Mouse (Mus musculus) E14TG2a.4 (cell line): ENCODE measurements around the gene Ttll3.
A peak's percentile ranks its signal among the peaks of the same experiment; 100 is the strongest.

Source experiments
- H3K27me3 ChIP-seq: 2 replicates; pipeline ENCODE4 v1.6.1; 2014; ENCODE audit warnings: low read length, control low read depth; ENCODE audit not compliant: insufficient read depth
- H3K36me3 ChIP-seq: 2 replicates; pipeline ENCODE4 v1.6.1; 2014; ENCODE audit warnings: low read length, control low read depth; ENCODE audit not compliant: insufficient read depth
- H3K4me1 ChIP-seq: replicated peaks from 2 replicates; pipeline ENCODE4 v1.6.1; 2014; ENCODE audit warnings: low read depth, low read length, control low read depth
- H3K4me3 ChIP-seq: replicated peaks from 2 replicates; pipeline ENCODE4 v1.5.1; 2014; ENCODE audit warnings: mild to moderate bottlenecking, low read length
- H3K9me3 ChIP-seq: 2 replicates; pipeline ENCODE4 v1.6.1; 2014; ENCODE audit warnings: low read length, control low read depth
- CTCF ChIP-seq: conservative IDR thresholded peaks from 2 replicates; pipeline ENCODE4 v1.5.1; 2014; ENCODE audit warnings: low read length
- NANOG ChIP-seq: IDR thresholded peaks from 2 replicates; pipeline ENCODE4 v1.6.1; 2014; ENCODE audit warnings: borderline replicate concordance, low read length, mixed read lengths
- POU5F1 ChIP-seq: IDR thresholded peaks from 2 replicates; pipeline ENCODE4 v1.6.1; 2014; ENCODE audit warnings: low read length, borderline replicate concordance

Gene Ttll3

GRCm38 (mm10) chr6:113402094-113402493, 13.0 kb downstream of the Ttll3 start:
- H3K27me3 ChIP-seq = no peaks in the 10 kb centered on the region
- no peak overlapping the region for H3K4me3 ChIP-seq
- no peaks in the 10 kb centered on the region for H3K9me3 ChIP-seq
- TF ChIP-seq POU5F1 = no peak
- TF ChIP-seq CTCF = no peak
- TF ChIP-seq NANOG = no peak
- H3K36me3 ChIP-seq = peaks cover 13% of the 10 kb centered on the region
- H3K4me1 ChIP-seq = peaks cover 76% of the 10 kb centered on the region

GRCm38 (mm10) chr6:113404649-113405448, 15.8 kb downstream of the Ttll3 start:
- no peaks in the 10 kb centered on the region for H3K27me3 ChIP-seq
- peaks cover 16% of the 10 kb centered on the region; the same call in 1 of the 2 replicates for H3K36me3 ChIP-seq
- H3K9me3 ChIP-seq = no peaks in the 10 kb centered on the region
- no peak overlapping the region for H3K4me3 ChIP-seq
- H3K4me1 ChIP-seq = peaks cover 80% of the 10 kb centered on the region
- TF ChIP-seq CTCF = no peak
- no peak for TF ChIP-seq NANOG
- no peak for TF ChIP-seq POU5F1

GRCm38 (mm10) chr6:113405483-113405882, 16.4 kb downstream of the Ttll3 start:
- TF ChIP-seq CTCF = no peak
- TF ChIP-seq POU5F1 = no peak
- no peak for TF ChIP-seq NANOG

GRCm38 (mm10) chr6:113406683-113407082, 17.6 kb downstream of the Ttll3 start:
- Histone ChIP-seq H3K36me3 (peaks cover 12% of the 10 kb centered on the region; the same call in 1 of the 2 replicates), H3K9me3 (no peaks in the 10 kb centered on the region), H3K4me1 (peaks cover 78% of the 10 kb centered on the region), H3K4me3 (peak overlapping the region; percentile 55), H3K27me3 (no peaks in the 10 kb centered on the region)
- TF ChIP-seq CTCF (peak; percentile 96), NANOG (no peak)

More at GRCm38 (mm10) chr6:113405483-113405882, 16.4 kb downstream of the Ttll3 start:
- H3K27me3 ChIP-seq = no peaks in the 10 kb centered on the region
- no peak overlapping the region for H3K4me3 ChIP-seq
- peaks cover 12% of the 10 kb centered on the region; the same call in 1 of the 2 replicates for H3K36me3 ChIP-seq
- peaks cover 80% of the 10 kb centered on the region for H3K4me1 ChIP-seq
- H3K9me3 ChIP-seq = no peaks in the 10 kb centered on the region

- TF ChIP-seq POU5F1 (no peak), CTCF (no peak), NANOG (no peak)
- peaks cover 89% of the 10 kb centered on the region for H3K4me1 ChIP-seq
- no peaks in the 10 kb centered on the region for H3K9me3 ChIP-seq
- H3K4me3 ChIP-seq = no peak overlapping the region
- no peaks in the 10 kb centered on the region for H3K27me3 ChIP-seq
- peaks cover 20% of the 10 kb centered on the region for H3K36me3 ChIP-seq
Observed at GRCm38 (mm10) chr6:113410001-113410400, 20.9 kb downstream of the Ttll3 start.

- peaks cover 36% of the 10 kb centered on the region for H3K36me3 ChIP-seq
- H3K4me3 ChIP-seq = no peak overlapping the region
- TF ChIP-seq POU5F1 (no peak), CTCF (no peak), NANOG (no peak)
- H3K9me3 ChIP-seq = no peaks in the 10 kb centered on the region
- peaks cover 69% of the 10 kb centered on the region for H3K4me1 ChIP-seq
- H3K27me3 ChIP-seq = no peaks in the 10 kb centered on the region
Observed at GRCm38 (mm10) chr6:113416416-113416815, 27.4 kb downstream of the Ttll3 start.

- Histone ChIP-seq H3K36me3 (peaks cover 36% of the 10 kb centered on the region), H3K4me1 (peaks cover 51% of the 10 kb centered on the region)
Observed at GRCm38 (mm10) chr6:113418441-113419198, 29.6 kb downstream of the Ttll3 start.

GRCm38 (mm10) chr6:113419199-113419587, 30.1 kb downstream of the Ttll3 start, which contains the start of gene Rpusd3:
Rpusd3 (minus strand) TSS chr6:113419340.
- TF ChIP-seq POU5F1 = no peak
- no peak for TF ChIP-seq NANOG
- TF ChIP-seq CTCF = no peak
- Histone ChIP-seq H3K9me3 (no peaks in the 10 kb centered on the region), H3K4me1 (peaks cover 45% of the 10 kb centered on the region), H3K36me3 (peaks cover 35% of the 10 kb centered on the region), H3K27me3 (no peaks in the 10 kb centered on the region), H3K4me3 (peak within 1 kb of the TSS; percentile 84)

More at GRCm38 (mm10) chr6:113418441-113419198, 29.6 kb downstream of the Ttll3 start:
- Histone ChIP-seq H3K27me3 (no peaks in the 10 kb centered on the region), H3K9me3 (no peaks in the 10 kb centered on the region), H3K4me3 (peak overlapping the region; percentile 84)
- no peak for TF ChIP-seq CTCF
- no peak for TF ChIP-seq NANOG
- TF ChIP-seq POU5F1 = no peak
